Mouse (Mus musculus) spleen, adult 2 months (tissue): ENCODE results near the gene Slc12a6. TPM values are rescaled to one million over a fixed set of nuclear protein-coding genes. Genes with fewer than 3 reads are reported as not detected.

Experiments used
- DNase-seq, 2 experiments: peaks; one replicate each; pipeline versions ENCODE4 v3.0.0 to v3.0.0-alpha.2; 2012 to 2021; ENCODE audit warnings: low spot score in 2 of 2, low read depth in 1 of 2
- H3K27ac ChIP-seq: fragments of 200-500 bp; 2 replicates; pipeline ENCODE4 v1.5.1; 2012; ENCODE audit warnings: low read length, inconsistent platforms; ENCODE audit not compliant: insufficient read depth
- H3K27me3 ChIP-seq: fragments of 200-500 bp; 2 replicates; pipeline ENCODE4 v1.6.1; 2012; ENCODE audit warnings: mild to moderate bottlenecking, moderate library complexity, low read length, inconsistent platforms; ENCODE audit not compliant: control insufficient read depth, insufficient read depth
- H3K36me3 ChIP-seq: fragments of 200-500 bp; 2 replicates; pipeline ENCODE4 v1.6.1; 2012; ENCODE audit warnings: mild to moderate bottlenecking, low read length, inconsistent platforms; ENCODE audit not compliant: control insufficient read depth, insufficient read depth
- H3K4me1 ChIP-seq: fragments of 200-500 bp; 2 replicates; pipeline ENCODE4 v1.6.1; 2011; ENCODE audit warnings: inconsistent platforms; ENCODE audit not compliant: control insufficient read depth, insufficient read depth, insufficient read length
- H3K4me3 ChIP-seq: fragments of 200-500 bp; 2 replicates; pipeline ENCODE4 v1.5.1; 2011; ENCODE audit warnings: mild to moderate bottlenecking, inconsistent platforms; ENCODE audit not compliant: insufficient read depth, insufficient read length; ENCODE audit errors: extremely low read depth
- CTCF ChIP-seq: fragments of 200-500 bp; IDR thresholded peaks from 2 replicates; pipeline ENCODE4 v1.5.1; 2011; ENCODE audit warnings: mild to moderate bottlenecking, inconsistent platforms; ENCODE audit not compliant: insufficient read depth, insufficient read length, insufficient replicate concordance; ENCODE audit errors: extremely low read depth
- POLR2A ChIP-seq: fragments of 200-500 bp; IDR thresholded peaks from 2 replicates; pipeline ENCODE4 v1.6.1; 2011; ENCODE audit warnings: low read depth, low read length, inconsistent platforms
- WGBS: fragments of 180-500 bp; shearing (Covaris S2); methylation state at CpG from one replicate; pipeline ENCODE4 v1.1.7; 2018; 5-methylcytosine and 5-hydroxymethylcytosine counted together
- polyA plus RNA-seq: library from polyadenylated mRNA; depleted of rRNA; stranded (reverse); fragments of >200 nt; gene quantifications from 2 replicates; pipeline ENCODE4 v1.2.3, GENCODE M21; 2012; rRNA removed

Gene Slc12a6
- polyA plus RNA-seq, 1 experiment: 58.0 TPM

DNA sequence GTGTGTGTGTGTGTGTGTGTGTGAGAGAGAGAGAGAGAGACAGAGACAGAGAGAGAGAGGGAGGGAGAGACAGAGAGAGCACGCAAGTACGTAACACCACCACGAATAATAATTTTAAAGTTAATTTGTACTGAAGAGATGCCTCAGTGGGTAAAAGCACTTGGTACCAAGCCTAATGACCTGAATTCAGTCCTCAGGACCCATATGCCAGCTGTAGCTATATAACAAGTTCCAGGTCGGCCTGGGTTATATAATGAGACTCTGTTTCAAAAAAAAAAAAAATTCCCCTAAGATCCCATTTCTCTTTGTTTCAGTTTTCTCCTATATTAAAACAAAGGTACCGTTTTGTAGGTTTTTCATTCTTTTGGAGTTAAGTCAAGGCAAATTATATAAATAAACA lies 125.2 kb downstream of the Slc12a6 start:
- no peaks in the 10 kb centered on the region; the same call in 1 of the 2 replicates for H3K4me1 ChIP-seq
- no peak for TF ChIP-seq CTCF
- WGBS: 90% methylated on average over 5 of the region's 5 CpGs

DNA sequence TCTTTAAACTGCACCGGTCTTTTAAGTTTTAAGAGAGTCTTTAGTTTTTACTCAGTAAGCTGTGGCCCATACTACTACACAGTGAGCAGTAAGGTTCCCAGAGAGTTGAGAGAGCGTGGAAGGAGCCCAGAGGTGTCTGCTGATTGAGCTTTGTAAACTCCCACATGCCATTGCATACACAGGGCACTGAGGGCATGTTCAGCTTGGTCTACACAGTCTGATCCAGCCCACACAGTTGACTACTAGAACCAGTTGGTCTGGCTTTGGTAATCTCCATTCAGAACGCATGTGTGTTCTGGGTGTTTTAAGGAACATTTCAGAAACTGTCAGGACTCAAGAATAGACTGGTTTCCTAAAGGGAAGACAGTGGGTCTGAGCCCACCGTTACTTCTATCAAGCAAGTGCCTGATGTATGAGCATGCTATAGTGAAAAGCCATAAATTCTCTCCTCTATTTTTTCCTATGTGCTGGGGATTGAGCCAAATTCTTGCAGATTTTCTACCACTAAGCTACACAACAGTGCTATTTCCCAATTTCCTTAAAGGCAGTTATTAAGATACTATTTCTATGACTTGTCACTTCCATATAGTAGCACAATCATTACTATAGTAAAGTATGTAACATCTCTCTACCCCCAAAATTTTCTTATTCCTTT lies 125.8 kb downstream of the Slc12a6 start:
- Histone ChIP-seq H3K36me3 (no peaks in the 10 kb centered on the region), H3K27me3 (no peaks in the 10 kb centered on the region), H3K4me3 (no peak overlapping the region), H3K4me1 (no peaks in the 10 kb centered on the region; the same call in 1 of the 2 replicates), H3K27ac (no peak overlapping the region)
- TF ChIP-seq CTCF (no peak), POLR2A (no peak)
- DNase-seq: no peak
- WGBS: 91% methylated on average over 4 of the region's 4 CpGs

More for the DNA sequence above, 125.2 kb downstream of the Slc12a6 start:
- DNase-seq: no peak
- Histone ChIP-seq H3K27me3 (no peaks in the 10 kb centered on the region), H3K4me3 (no peak overlapping the region), H3K27ac (no peak overlapping the region), H3K36me3 (no peaks in the 10 kb centered on the region)

DNA sequence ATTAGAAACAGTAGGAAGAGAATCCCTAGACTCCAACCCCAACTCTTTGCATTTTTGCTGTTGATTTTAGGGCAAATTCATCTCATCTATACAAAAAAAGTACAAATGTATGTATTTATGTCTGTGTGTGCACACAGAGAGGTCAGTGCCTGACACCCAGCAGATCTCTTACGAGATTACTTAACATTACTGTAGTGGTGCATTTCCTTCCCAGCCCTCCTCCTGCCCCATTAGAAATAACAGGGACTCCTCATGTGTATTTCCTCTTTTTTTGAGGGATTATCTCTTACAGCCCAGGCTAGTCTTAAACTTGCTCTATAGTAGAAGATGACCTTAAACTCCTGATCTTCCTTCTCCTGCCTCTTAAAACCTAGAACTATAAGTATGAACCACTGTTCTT lies 127.1 kb downstream of the Slc12a6 start:
- no peak for DNase-seq
- Histone ChIP-seq H3K27ac (no peak overlapping the region), H3K27me3 (no peaks in the 10 kb centered on the region), H3K36me3 (no peaks in the 10 kb centered on the region), H3K4me3 (no peak overlapping the region), H3K4me1 (no peaks in the 10 kb centered on the region; the same call in 1 of the 2 replicates)
- 80% methylated on average over 1 of the region's 1 CpGs for WGBS
- TF ChIP-seq POLR2A: no peak
- no peak for TF ChIP-seq CTCF

DNA sequence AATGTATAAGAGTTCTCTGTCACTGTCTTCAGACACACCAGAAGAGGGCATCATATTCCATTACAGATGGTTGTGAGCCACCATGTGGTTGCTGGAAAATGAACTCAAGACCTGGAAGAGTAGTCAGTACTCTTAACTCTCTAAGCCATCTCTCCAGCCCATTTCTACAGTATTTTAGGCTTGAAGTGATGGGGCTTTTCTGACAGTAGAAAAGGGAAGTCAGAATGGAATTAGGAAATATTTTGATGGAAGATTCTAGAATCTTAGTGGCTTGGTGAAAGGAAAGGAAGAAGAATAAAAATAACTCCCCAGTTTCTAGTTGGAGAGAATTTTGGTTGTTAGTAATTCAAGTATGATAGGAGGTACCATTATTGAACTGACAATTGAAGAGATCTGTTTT lies 128.3 kb downstream of the Slc12a6 start:
- Histone ChIP-seq H3K27me3 (no peaks in the 10 kb centered on the region), H3K4me3 (no peak overlapping the region), H3K27ac (no peak overlapping the region), H3K4me1 (no peaks in the 10 kb centered on the region; the same call in 1 of the 2 replicates), H3K36me3 (no peaks in the 10 kb centered on the region)
- DNase-seq: no peak
- TF ChIP-seq CTCF (no peak), POLR2A (no peak)

DNA sequence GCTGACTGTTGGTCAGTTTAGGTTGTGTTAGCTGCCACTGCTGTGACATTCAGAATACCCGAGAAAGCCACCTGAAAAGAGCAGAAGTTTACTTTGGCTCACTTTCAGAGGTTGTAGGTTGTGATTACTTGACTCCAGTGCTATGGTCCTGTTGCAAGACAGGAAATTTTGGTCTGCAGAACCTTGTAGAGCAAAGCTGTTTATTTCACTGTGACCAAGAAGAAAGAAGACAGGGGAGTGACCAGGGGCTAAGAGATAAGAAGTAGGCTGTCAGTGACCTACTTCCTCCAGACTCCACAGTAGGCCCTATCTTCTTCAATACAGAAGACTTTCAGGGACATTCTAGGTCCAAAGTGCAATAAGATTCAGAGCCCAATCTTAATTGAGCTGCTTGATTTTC lies 131.0 kb downstream of the Slc12a6 start:
- Histone ChIP-seq H3K4me1 (no peaks in the 10 kb centered on the region; the same call in 1 of the 2 replicates), H3K4me3 (no peak overlapping the region), H3K27me3 (no peaks in the 10 kb centered on the region), H3K36me3 (no peaks in the 10 kb centered on the region), H3K27ac (no peak overlapping the region)
- TF ChIP-seq POLR2A: no peak
- no peak for TF ChIP-seq CTCF
- WGBS: 47% methylated on average over 1 of the region's 1 CpGs
- DNase-seq: no peak

DNA sequence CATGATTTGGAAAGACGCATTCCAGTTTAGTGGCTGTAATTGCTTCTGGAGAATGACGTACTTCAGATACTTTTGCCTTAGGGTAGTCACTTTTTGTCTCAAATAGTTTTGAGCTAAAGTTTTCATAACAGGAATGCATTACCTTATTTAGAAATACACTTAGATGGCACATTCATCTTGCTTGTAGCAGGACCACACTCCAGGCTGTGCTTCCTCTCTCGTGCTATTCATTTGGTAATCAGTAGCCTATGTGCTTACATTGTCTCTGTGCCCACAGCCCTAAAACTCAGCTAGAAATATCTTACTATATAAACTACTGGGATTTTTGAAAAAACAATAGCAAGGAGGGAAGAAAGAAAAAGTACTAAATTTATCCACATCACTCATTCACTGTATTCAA lies 141.4 kb downstream of the Slc12a6 start:
- peaks cover 13% of the 10 kb centered on the region for H3K36me3 ChIP-seq
- no peak for TF ChIP-seq CTCF
- no peak for TF ChIP-seq POLR2A

More for the DNA sequence above, 141.4 kb downstream of the Slc12a6 start:
- no peak overlapping the region for H3K4me3 ChIP-seq
- no peak overlapping the region for H3K27ac ChIP-seq
- H3K4me1 ChIP-seq: no peaks in the 10 kb centered on the region
- DNase-seq: no peak
- 96% methylated on average over 3 of the region's 3 CpGs for WGBS
- no peaks in the 10 kb centered on the region for H3K27me3 ChIP-seq

Other genes starting within 250 kb of the Slc12a6 start
- not detected in 2 replicates for gene Olfr1311, start 241.4 kb upstream of the Slc12a6 start, polyA plus RNA-seq
- gene Olfr1312, start 215.6 kb upstream of the Slc12a6 start, polyA plus RNA-seq: not detected in 2 replicates
- not detected in 2 replicates for gene Olfr1313, start 188.0 kb upstream of the Slc12a6 start, polyA plus RNA-seq
- not detected in 2 replicates for gene Olfr1314, start 169.0 kb upstream of the Slc12a6 start, polyA plus RNA-seq
- gene Olfr1315-ps1, start 150.4 kb upstream of the Slc12a6 start, polyA plus RNA-seq: not detected in 2 replicates
- not detected in 2 replicates for gene Olfr1316, start 130.8 kb upstream of the Slc12a6 start, polyA plus RNA-seq
- not detected in 2 replicates for gene Olfr1317, start 125.5 kb upstream of the Slc12a6 start, polyA plus RNA-seq
- not detected in 2 replicates for gene Olfr1318, start 111.6 kb upstream of the Slc12a6 start, polyA plus RNA-seq
- gene Lpcat4, start 26.4 kb upstream of the Slc12a6 start, polyA plus RNA-seq: 44.6 and 55.6 TPM in 2 replicates
- gene Nutm1, start 6.5 kb upstream of the Slc12a6 start, polyA plus RNA-seq: not detected in 2 replicates
- 42.0 and 47.2 TPM in 2 replicates for gene Nop10, start 3.9 kb upstream of the Slc12a6 start, polyA plus RNA-seq
- not detected in 2 replicates for gene Gm21985, start 489 bp downstream of the Slc12a6 start, polyA plus RNA-seq
- 28.6 and 32.5 TPM in 2 replicates for gene Emc4, start 102.2 kb downstream of the Slc12a6 start, polyA plus RNA-seq
- 0.57 and 0.58 TPM in 2 replicates for gene Katnbl1, start 113.4 kb downstream of the Slc12a6 start, polyA plus RNA-seq
- 2.5 and 2.9 TPM in 2 replicates for gene Emc7, start 189.2 kb downstream of the Slc12a6 start, polyA plus RNA-seq
- gene Chrm5, start 214.9 kb downstream of the Slc12a6 start, polyA plus RNA-seq: not detected in 2 replicates
- gene Aven, start 227.1 kb downstream of the Slc12a6 start, polyA plus RNA-seq: 2.7 and 4.2 TPM in 2 replicates